Mouse (Mus musculus) fibroblast of lung, adult 2 months (primary cell): Measurements from ENCODE around the gene Fbxo30.

Experiments used
- DNase-seq: peaks from one replicate; pipeline ENCODE4 v3.0.0-alpha.2; 2011; ENCODE audit warnings: low read depth

Gene Fbxo30

GRCm38 (mm10) chr10:11323202-11323898, 42.2 kb downstream of the Fbxo30 start:
- DNase-seq = no peak

GRCm38 (mm10) chr10:11326526-11326925, 45.4 kb downstream of the Fbxo30 start:
- no peak for DNase-seq

- peak; percentile 59 for DNase-seq
Observed at GRCm38 (mm10) chr10:11343205-11344141, 62.3 kb downstream of the Fbxo30 start, which contains the start of gene Epm2a. Epm2a (plus strand) TSS chr10:11343404.

DNA sequence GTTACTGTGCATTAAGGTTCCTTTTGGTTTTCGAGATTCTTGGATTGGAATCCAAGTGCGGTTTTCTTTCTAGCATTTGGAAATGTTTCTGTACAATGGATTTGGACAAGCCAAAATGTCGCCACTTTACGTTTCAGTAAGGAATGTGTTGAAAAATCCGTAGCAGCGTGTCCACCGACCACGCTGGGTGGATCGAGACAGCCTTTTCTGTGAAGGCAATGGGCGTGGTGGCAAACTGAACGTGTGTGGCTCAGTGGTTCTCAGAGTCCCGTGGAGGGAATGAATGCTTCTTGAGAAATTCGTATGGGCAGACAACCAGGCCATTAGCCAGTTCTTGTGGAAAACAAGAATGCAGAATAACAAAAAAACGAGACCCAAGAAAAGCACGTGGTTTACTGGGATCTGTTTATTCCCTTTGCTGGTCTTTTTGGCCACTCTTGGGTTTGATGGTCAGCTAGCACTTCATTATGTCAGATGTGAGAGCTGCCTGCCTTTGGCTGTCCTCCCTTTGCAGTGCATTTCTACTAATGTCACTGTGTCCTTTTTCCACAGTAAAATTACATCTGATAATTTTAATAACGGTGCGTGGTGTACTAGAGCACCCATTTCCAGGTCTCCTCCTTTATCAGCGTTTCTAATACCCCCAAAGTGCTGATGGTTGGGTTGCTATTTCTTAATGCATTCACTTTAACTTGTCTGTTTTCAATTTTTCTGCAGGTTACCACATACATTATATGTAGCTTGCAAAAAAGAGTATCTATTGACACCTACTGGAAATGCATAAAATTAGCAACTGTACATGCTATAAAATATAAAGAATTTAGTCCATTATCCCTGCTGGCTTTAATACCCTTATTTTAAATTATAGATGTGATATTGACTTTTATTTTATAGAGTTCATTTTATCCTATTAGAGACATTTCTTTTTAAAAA, 63.7 kb downstream of the Fbxo30 start:
- DNase-seq = peak; percentile 91
